Mouse (Mus musculus) MEL (cell line): Measurements from ENCODE around the gene Mecom. TPM values are rescaled to one million over a fixed set of nuclear protein-coding genes. Genes with fewer than 3 reads are reported as not detected.
A peak's percentile ranks its signal among the peaks of the same experiment; 100 is the strongest.

Source experiments
- DNase-seq: peaks from one replicate; pipeline ENCODE4 v3.0.0; 2011; ENCODE audit warnings: low read depth, low spot score
- H3K27ac ChIP-seq: 2 replicates; pipeline ENCODE4 v1.5.1; 2012; ENCODE audit warnings: low read depth, mild to moderate bottlenecking, control low read depth, low read length, moderate library complexity; ENCODE audit not compliant: control insufficient read depth
- H3K27me3 ChIP-seq, 2 experiments: fragments of 150-350 bp in 1 of 2; sonication (generic) in 1 of 2; 2 replicates each; pipeline ENCODE4 v1.6.1; 2012; ENCODE audit warnings: low read length in 2 of 2, mild to moderate bottlenecking in 2 of 2, improper control_type of control experiment in 1 of 2, moderate library complexity in 1 of 2; ENCODE audit not compliant: insufficient read depth in 2 of 2, control insufficient read depth in 1 of 2
- H3K36me3 ChIP-seq, 2 experiments: 2 replicates each; pipeline ENCODE4 v1.6.1; 2012 to 2014; ENCODE audit warnings: low read length in 2 of 2, improper control_type of control experiment in 1 of 2, inconsistent platforms in 1 of 2, mild to moderate bottlenecking in 1 of 2; ENCODE audit not compliant: insufficient read depth in 2 of 2, control insufficient read depth in 1 of 2
- H3K4me1 ChIP-seq, 2 experiments: fragments of 150-350 bp in 1 of 2; sonication (generic) in 1 of 2; 2 replicates each; pipeline ENCODE4 v1.6.1; 2012; ENCODE audit warnings: low read length in 2 of 2, improper control_type of control experiment in 1 of 2, mild to moderate bottlenecking in 1 of 2; ENCODE audit not compliant: insufficient read depth in 2 of 2, control insufficient read depth in 1 of 2
- H3K4me3 ChIP-seq, 2 experiments: fragments of 150-350 bp in 1 of 2; sonication (generic) in 1 of 2; 2 replicates each; pipeline ENCODE4 v1.5.1; 2012; ENCODE audit warnings: low read depth in 2 of 2, low read length in 2 of 2, mild to moderate bottlenecking in 2 of 2, moderate library complexity in 2 of 2, control low read depth in 1 of 2, improper control_type of control experiment in 1 of 2; ENCODE audit not compliant: control insufficient read depth in 1 of 2, insufficient read depth in 1 of 2
- H3K79me2 ChIP-seq: 2 replicates; pipeline ENCODE4 v1.6.1; 2012; ENCODE audit warnings: mild to moderate bottlenecking, low read length, moderate library complexity; ENCODE audit not compliant: control insufficient read depth, poor library complexity, insufficient read depth
- H3K9ac ChIP-seq: 2 replicates; pipeline ENCODE4 v1.6.1; 2012; ENCODE audit warnings: low read depth, mild to moderate bottlenecking, control low read depth, low read length, moderate library complexity; ENCODE audit not compliant: control insufficient read depth, poor library complexity, severe bottlenecking
- H3K9me3 ChIP-seq: fragments of 150-350 bp; sonication (generic); replicated peaks from 2 replicates; pipeline ENCODE4 v1.6.1; 2012; ENCODE audit warnings: mild to moderate bottlenecking, low read length, improper control_type of control experiment, moderate library complexity; ENCODE audit not compliant: insufficient read depth
- BHLHE40 ChIP-seq: IDR thresholded peaks from 2 replicates; pipeline ENCODE4 v1.6.1; 2012; ENCODE audit warnings: low read depth, mild to moderate bottlenecking, inconsistent platforms, low read length, improper control_type of control experiment, borderline replicate concordance
- CHD1 ChIP-seq: IDR thresholded peaks from 2 replicates; pipeline ENCODE4 v1.6.1; 2012; ENCODE audit warnings: low read depth, mild to moderate bottlenecking, inconsistent platforms, low read length, improper control_type of control experiment
- CHD2 ChIP-seq: IDR thresholded peaks from 2 replicates; pipeline ENCODE4 v1.6.1; 2011; ENCODE audit warnings: low read length, improper control_type of control experiment
- ELF1 ChIP-seq: IDR thresholded peaks from 2 replicates; pipeline ENCODE4 v1.6.1; 2014; ENCODE audit warnings: low read depth, mild to moderate bottlenecking, inconsistent platforms, low read length, improper control_type of control experiment, moderate library complexity
- ETS1 ChIP-seq: IDR thresholded peaks from 2 replicates; pipeline ENCODE4 v1.6.1; 2012; ENCODE audit warnings: low read depth, mild to moderate bottlenecking, inconsistent platforms, low read length, improper control_type of control experiment, moderate library complexity
- HCFC1 ChIP-seq: IDR thresholded peaks from 2 replicates; pipeline ENCODE4 v1.6.1; 2012; ENCODE audit warnings: low read depth, mild to moderate bottlenecking, inconsistent platforms, low read length, improper control_type of control experiment, moderate library complexity
- JUND ChIP-seq: IDR thresholded peaks from 2 replicates; pipeline ENCODE4 v1.6.1; 2011; ENCODE audit warnings: low read depth, mild to moderate bottlenecking, improper control_type of control experiment, low read length
- MAFK ChIP-seq: IDR thresholded peaks from 2 replicates; pipeline ENCODE4 v1.6.1; 2011; ENCODE audit warnings: low read depth, mild to moderate bottlenecking, low read length, improper control_type of control experiment, borderline replicate concordance
- MAX ChIP-seq: IDR thresholded peaks from 2 replicates; pipeline ENCODE4 v1.6.1; 2011; ENCODE audit warnings: low read length, improper control_type of control experiment
- MAZ ChIP-seq: IDR thresholded peaks from 2 replicates; pipeline ENCODE4 v1.6.1; 2012; ENCODE audit warnings: low read depth, mild to moderate bottlenecking, inconsistent platforms, low read length, improper control_type of control experiment
- MEF2A ChIP-seq: IDR thresholded peaks from 2 replicates; pipeline ENCODE4 v1.6.1; 2014; ENCODE audit warnings: low read depth, mild to moderate bottlenecking, inconsistent platforms, low read length, improper control_type of control experiment; ENCODE audit not compliant: poor library complexity, insufficient replicate concordance, severe bottlenecking; ENCODE audit errors: extremely low read depth
- MXI1 ChIP-seq: IDR thresholded peaks from 2 replicates; pipeline ENCODE4 v1.6.1; 2011; ENCODE audit warnings: mild to moderate bottlenecking, low read depth, low read length, improper control_type of control experiment
- MYB ChIP-seq: IDR thresholded peaks from 2 replicates; pipeline ENCODE4 v1.6.1; 2011; ENCODE audit warnings: mild to moderate bottlenecking, low read depth, low read length, improper control_type of control experiment
- MYC ChIP-seq: IDR thresholded peaks from 2 replicates; pipeline ENCODE4 v1.6.1; 2011; ENCODE audit warnings: low read depth, mild to moderate bottlenecking, low read length, improper control_type of control experiment, moderate library complexity
- NRF1 ChIP-seq: IDR thresholded peaks from 2 replicates; pipeline ENCODE4 v1.6.1; 2014; ENCODE audit warnings: low read depth, mild to moderate bottlenecking, inconsistent platforms, low read length, improper control_type of control experiment, moderate library complexity; ENCODE audit not compliant: poor library complexity, insufficient read depth, severe bottlenecking
- POLR2A ChIP-seq, 2 experiments: IDR thresholded peaks; 2 replicates each; pipeline ENCODE4 v1.6.1; 2011 to 2012; ENCODE audit warnings: low read length in 2 of 2, mild to moderate bottlenecking in 2 of 2, control low read depth in 1 of 2, improper control_type of control experiment in 1 of 2, low read depth in 1 of 2, moderate library complexity in 1 of 2; ENCODE audit not compliant: control insufficient read depth in 1 of 2, insufficient read depth in 1 of 2, poor library complexity in 1 of 2
- POLR2AphosphoS2 ChIP-seq: IDR thresholded peaks from 2 replicates; pipeline ENCODE4 v1.6.1; 2011; ENCODE audit warnings: low read length, improper control_type of control experiment
- RAD21 ChIP-seq: IDR thresholded peaks from 2 replicates; pipeline ENCODE4 v1.6.1; 2011; ENCODE audit warnings: mild to moderate bottlenecking, low read depth, low read length, improper control_type of control experiment
- SIN3A ChIP-seq: IDR thresholded peaks from 2 replicates; pipeline ENCODE4 v1.6.1; 2012; ENCODE audit warnings: low read length, improper control_type of control experiment, inconsistent platforms
- SMC3 ChIP-seq: IDR thresholded peaks from 2 replicates; pipeline ENCODE4 v1.6.1; 2011; ENCODE audit warnings: low read depth, low read length, improper control_type of control experiment
- TAL1 ChIP-seq: IDR thresholded peaks from 2 replicates; pipeline ENCODE4 v1.6.1; 2012; ENCODE audit warnings: mild to moderate bottlenecking, inconsistent platforms, low read length, moderate library complexity, mixed read lengths
- TBP ChIP-seq: IDR thresholded peaks from 2 replicates; pipeline ENCODE4 v1.8.0; 2011; ENCODE audit warnings: low read depth, low read length, improper control_type of control experiment
- TCF12 ChIP-seq: IDR thresholded peaks from 2 replicates; pipeline ENCODE4 v1.6.1; 2014; ENCODE audit warnings: low read depth, mild to moderate bottlenecking, inconsistent platforms, low read length, improper control_type of control experiment, moderate library complexity
- UBTF ChIP-seq: IDR thresholded peaks from 2 replicates; pipeline ENCODE4 v1.6.1; 2012; ENCODE audit warnings: low read depth, mild to moderate bottlenecking, inconsistent platforms, low read length, improper control_type of control experiment, moderate library complexity, borderline replicate concordance; ENCODE audit not compliant: insufficient read depth
- USF2 ChIP-seq, 2 experiments: IDR thresholded peaks; 2 replicates each; pipeline ENCODE4 v1.6.1; 2011 to 2012; ENCODE audit warnings: improper control_type of control experiment in 2 of 2, low read length in 2 of 2, borderline replicate concordance in 1 of 2, inconsistent platforms in 1 of 2, low read depth in 1 of 2, mild to moderate bottlenecking in 1 of 2; ENCODE audit not compliant: insufficient read depth in 1 of 2
- ZNF384 ChIP-seq: IDR thresholded peaks from 2 replicates; pipeline ENCODE4 v1.6.1; 2012; ENCODE audit warnings: low read depth, mild to moderate bottlenecking, inconsistent platforms, low read length, improper control_type of control experiment
- polyA plus RNA-seq, 2 experiments: library from polyadenylated mRNA; stranded (reverse) in 1 of 2; unstranded in 1 of 2; fragments of >175 nt in 1 of 2; fragments of >200 nt in 1 of 2; gene quantifications; 2 replicates each; pipeline versions ENCODE4 v1.2.1 to v1.2.4; 2012; ENCODE audit warnings: low replicate concordance in 2 of 2, low read depth in 1 of 2; ENCODE audit not compliant: insufficient read length in 2 of 2, insufficient read depth in 1 of 2, missing spikeins in 1 of 2
- total RNA-seq: library from RNA; depleted of rRNA; stranded (reverse); fragments of 300-350 nt; gene quantifications from 2 replicates; pipeline ENCODE4 v1.2.3, GENCODE M21; 2012

The Mecom gene
- total and polyA plus RNA-seq, 3 experiments = 0.04 TPM; not detected in 2

DNA sequence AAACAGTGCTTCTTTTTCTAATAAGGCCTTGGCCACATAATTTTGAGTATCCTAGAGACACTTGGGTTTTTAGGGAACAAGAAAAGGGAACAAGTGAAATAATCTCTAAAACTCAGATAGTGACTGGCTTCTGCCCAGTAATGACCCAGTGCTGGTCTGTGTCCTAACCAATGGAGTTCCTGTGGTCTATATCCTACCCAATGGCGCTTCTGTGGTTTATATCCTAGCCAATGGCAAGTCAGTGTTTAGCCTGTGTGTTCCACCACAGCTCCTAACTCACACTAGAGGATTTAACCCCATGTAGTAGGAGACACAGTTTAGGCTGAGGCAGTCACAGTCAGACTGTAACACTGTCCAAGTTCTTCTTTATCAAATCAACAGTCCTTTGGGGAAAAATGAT is 313.8 kb downstream of the Mecom start:
- no peak overlapping the region for H3K9ac ChIP-seq
- no peaks in the 10 kb centered on the region for H3K36me3 ChIP-seq
- no peak overlapping the region for H3K27ac ChIP-seq
- peak; percentile 24 for DNase-seq
- H3K4me1 ChIP-seq = no peaks in the 10 kb centered on the region
- no peaks in the 10 kb centered on the region for H3K79me2 ChIP-seq
- no peak for TF ChIP-seq MXI1
- no peak for TF ChIP-seq ELF1
- TF ChIP-seq TCF12 = no peak
- TF ChIP-seq TBP = no peak
- TF ChIP-seq ETS1 = no peak
- TF ChIP-seq MYC = no peak
- TF ChIP-seq SIN3A = no peak
- no peak for TF ChIP-seq MEF2A
- no peak for TF ChIP-seq TAL1
- TF ChIP-seq NRF1 = no peak
- TF ChIP-seq SMC3 = no peak
- no peak for TF ChIP-seq UBTF
- no peak for TF ChIP-seq MAX
- TF ChIP-seq POLR2A (IDR thresholded peaks at IDR 0.05; ENCODE audit: control insufficient read depth in 1 of 2, insufficient read depth in 1 of 2, low read depth in 1 of 2, low read length in 2 of 2, poor library complexity in 1 of 2) = no peak
- no peak for TF ChIP-seq POLR2AphosphoS2
- TF ChIP-seq USF2 (IDR thresholded peaks at IDR 0.05; ENCODE audit: borderline replicate concordance in 1 of 2, insufficient read depth in 1 of 2, low read depth in 1 of 2, low read length in 2 of 2) = no peak
- no peak for TF ChIP-seq CHD2
- no peak for TF ChIP-seq RAD21
- no peak for TF ChIP-seq CHD1
- H3K9me3 ChIP-seq = no peaks in the 10 kb centered on the region
- no peaks in the 10 kb centered on the region for H3K27me3 ChIP-seq
- no peak overlapping the region for H3K4me3 ChIP-seq

DNA sequence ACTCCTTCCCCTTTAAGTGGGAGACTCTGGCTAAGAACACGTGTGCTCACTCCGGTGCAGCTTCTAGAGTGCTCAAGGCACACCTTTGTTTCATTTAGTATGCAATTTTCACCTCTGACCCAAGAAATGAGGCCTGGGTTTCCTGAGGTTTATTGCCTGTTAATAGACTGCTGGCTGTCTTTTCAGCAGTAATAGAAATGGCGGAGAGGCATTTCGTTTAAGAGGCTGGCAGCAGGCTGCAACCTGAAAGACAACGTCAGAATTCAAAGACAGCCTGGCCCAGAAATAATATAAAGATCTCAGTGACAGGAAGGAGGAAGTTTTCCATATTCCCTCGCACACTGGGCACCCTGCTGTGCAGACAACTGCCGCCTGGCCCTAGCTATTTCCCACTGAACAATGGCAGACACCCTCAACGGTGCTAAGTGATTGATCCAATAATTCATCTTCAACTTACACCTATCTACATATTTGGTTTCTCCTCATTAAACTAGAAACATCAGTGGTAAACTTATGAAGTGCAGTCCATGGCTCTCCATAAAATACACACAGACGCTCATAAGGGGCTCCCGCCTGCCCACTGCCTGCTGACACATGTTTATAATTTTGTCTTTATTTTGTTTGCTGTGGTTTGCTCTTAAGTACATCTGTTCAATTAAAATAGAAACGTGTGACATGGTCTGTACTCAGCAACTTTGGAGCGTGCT is 319.7 kb downstream of the Mecom start:
- no peak for TF ChIP-seq NRF1
- no peak for TF ChIP-seq MXI1
- no peak for TF ChIP-seq MYB
- TF ChIP-seq SMC3 = no peak
- no peak for TF ChIP-seq MYC
- TF ChIP-seq MAFK = no peak
- no peak for TF ChIP-seq RAD21
- TF ChIP-seq TCF12 = no peak
- TF ChIP-seq BHLHE40 = no peak
- no peak for TF ChIP-seq ELF1
- TF ChIP-seq JUND = no peak
- TF ChIP-seq POLR2A (IDR thresholded peaks at IDR 0.05; ENCODE audit: control insufficient read depth in 1 of 2, insufficient read depth in 1 of 2, low read depth in 1 of 2, low read length in 2 of 2, poor library complexity in 1 of 2) = no peak
- no peak for TF ChIP-seq UBTF
- TF ChIP-seq MAZ = no peak
- TF ChIP-seq HCFC1 = no peak
- TF ChIP-seq ZNF384 = no peak
- TF ChIP-seq, all 39 proteins: peak for 0
- Histone ChIP-seq H3K27me3 (no peaks in the 10 kb centered on the region), H3K4me1 (no peaks in the 10 kb centered on the region), H3K36me3 (no peaks in the 10 kb centered on the region), H3K79me2 (no peaks in the 10 kb centered on the region), H3K9me3 (no peaks in the 10 kb centered on the region), H3K9ac (no peak overlapping the region), H3K27ac (no peak overlapping the region), H3K4me3 (no peak overlapping the region)
- DNase-seq = no peak
